Mouse (Mus musculus) lung, embryonic 15.5 days (tissue): ENCODE results near the gene Trappc2l. TPM values are rescaled to one million over a fixed set of nuclear protein-coding genes. Genes with fewer than 3 reads are reported as not detected.
"Not testable (repeated sequence)": the region's sequence is repeated elsewhere in the genome, so short reads cannot be mapped to it uniquely, and the experiment has no call there.

Experiments
- ATAC-seq: fragments of 200-750 bp; cut with Nextera tagmentation; 2 replicates; pipeline ENCODE4 v1.8.0; 2017; ENCODE audit warnings: moderate number of reproducible peaks, borderline replicate concordance; ENCODE audit not compliant: low FRiP score, low TSS enrichment; ENCODE audit errors: extremely low read depth
- H3K27ac ChIP-seq: fragments of 300-500 bp; sonication (generic); 2 replicates; pipeline ENCODE4 v1.5.1; 2015; ENCODE audit warnings: moderate library complexity, mild to moderate bottlenecking, inconsistent platforms
- H3K27me3 ChIP-seq: fragments of 300-500 bp; sonication (generic); 2 replicates; pipeline ENCODE4 v1.6.1; 2015; ENCODE audit warnings: inconsistent platforms
- H3K36me3 ChIP-seq: fragments of 300-500 bp; sonication (generic); 2 replicates; pipeline ENCODE4 v1.6.1; 2015; ENCODE audit warnings: inconsistent platforms
- H3K4me1 ChIP-seq: fragments of 300-500 bp; sonication (generic); 2 replicates; pipeline ENCODE4 v1.6.1; 2015; ENCODE audit warnings: inconsistent platforms
- H3K4me2 ChIP-seq: fragments of 300-500 bp; sonication (generic); 2 replicates; pipeline ENCODE4 v1.6.1; 2015; ENCODE audit warnings: inconsistent platforms, mild to moderate bottlenecking, moderate library complexity
- H3K4me3 ChIP-seq: fragments of 300-500 bp; sonication (generic); 2 replicates; pipeline ENCODE4 v1.5.1; 2015; ENCODE audit warnings: mild to moderate bottlenecking, inconsistent platforms
- H3K9ac ChIP-seq: fragments of 300-500 bp; sonication (generic); 2 replicates; pipeline ENCODE4 v1.6.1; 2015; ENCODE audit warnings: inconsistent platforms
- H3K9me3 ChIP-seq: fragments of 300-500 bp; sonication (generic); 2 replicates; pipeline ENCODE4 v1.6.1; 2016; ENCODE audit warnings: inconsistent platforms
- WGBS: fragments of 180-500 bp; shearing (Covaris S2); methylation state at CpG from one replicate; pipeline ENCODE4 v1.1.7; 2015; 5-methylcytosine and 5-hydroxymethylcytosine counted together
- polyA plus RNA-seq: library from polyadenylated mRNA; unstranded; fragments of >200 nt; fragmentation: Nextera tagmentation; extraction: Ambion mirVana; gene quantifications from 2 replicates; pipeline ENCODE4 v1.2.1, GENCODE M21; 2015

Gene Trappc2l
- polyA plus RNA-seq, 1 experiment from 2014 or later: 53.0 TPM

DNA sequence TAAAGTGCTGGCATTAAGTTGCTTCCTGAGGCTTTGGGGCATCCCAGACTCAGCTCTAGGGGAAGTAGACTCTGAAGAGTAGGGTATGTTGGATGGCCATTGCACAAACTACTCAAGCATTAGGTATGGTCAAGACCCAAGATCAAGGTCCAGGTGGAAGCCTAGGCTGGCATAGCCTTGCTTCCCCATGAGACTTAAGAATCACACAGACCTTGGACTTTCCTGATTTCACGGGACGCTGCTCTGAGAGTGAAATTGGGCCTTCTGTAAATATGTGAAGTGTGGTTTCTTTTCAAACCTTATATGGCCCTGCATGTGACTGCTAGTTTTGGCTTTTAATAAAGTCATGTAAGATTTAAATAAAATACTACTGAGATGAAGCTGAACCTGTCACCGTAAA is 38.7 kb upstream of the Trappc2l start:
- H3K27ac ChIP-seq: no peak overlapping the region
- H3K36me3 ChIP-seq: peaks cover 41% of the 10 kb centered on the region
- H3K9ac ChIP-seq: no peak overlapping the region
- WGBS: 84% methylated on average over 3 of the region's 3 CpGs
- H3K4me3 ChIP-seq: no peak overlapping the region
- no peak for ATAC-seq
- no peaks in the 10 kb centered on the region for H3K9me3 ChIP-seq
- no peaks in the 10 kb centered on the region for H3K27me3 ChIP-seq
- H3K4me1 ChIP-seq: peaks cover 42% of the 10 kb centered on the region
- H3K4me2 ChIP-seq: no peak overlapping the region

DNA sequence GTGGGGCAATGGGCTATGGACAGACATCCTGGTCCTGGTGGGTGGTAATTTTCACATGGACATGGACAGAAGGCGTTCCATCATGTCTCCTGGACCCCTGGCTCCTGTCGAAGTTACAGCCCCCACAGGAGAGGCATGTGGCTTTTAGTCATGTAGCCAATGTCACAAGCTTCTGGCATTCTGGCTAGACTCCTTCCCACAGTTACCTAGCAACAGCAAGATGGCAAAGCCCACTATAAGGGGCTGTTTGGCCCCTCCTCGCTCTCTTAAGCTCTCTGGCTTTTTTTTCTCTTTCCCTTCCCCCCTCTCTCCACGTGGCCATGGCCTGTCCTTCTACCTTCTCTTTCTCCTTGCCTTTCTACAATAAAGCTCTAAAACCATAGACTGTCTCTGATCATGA is 38.3 kb upstream of the Trappc2l start:
- 45% methylated on average over 4 of the region's 4 CpGs for WGBS
- peaks cover 42% of the 10 kb centered on the region for H3K4me1 ChIP-seq
- not testable (repeated sequence) for H3K9me3 ChIP-seq, H3K4me3 ChIP-seq, H3K9ac ChIP-seq, ATAC-seq, H3K27me3 ChIP-seq, H3K27ac ChIP-seq, H3K4me2 ChIP-seq
- peaks cover 41% of the 10 kb centered on the region for H3K36me3 ChIP-seq

DNA sequence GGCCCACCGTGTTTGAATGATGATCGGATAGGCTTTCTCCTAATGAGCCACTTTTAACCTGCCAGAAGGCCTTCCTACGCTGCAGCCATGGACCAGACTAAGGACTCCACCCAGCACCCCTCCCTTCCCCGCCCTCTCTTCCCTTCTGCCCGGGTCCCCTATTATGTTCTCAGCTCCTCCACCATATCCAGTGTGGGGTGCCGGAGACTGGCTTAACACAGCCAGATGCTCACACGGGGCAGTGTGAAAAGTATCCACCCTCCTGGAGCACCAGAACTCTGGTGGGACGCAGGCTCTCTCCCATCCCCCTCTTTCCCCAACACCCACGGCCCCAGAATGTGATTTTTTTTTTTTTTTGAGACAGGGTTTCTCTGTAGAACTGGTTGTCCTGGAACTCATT is 37.9 kb upstream of the Trappc2l start:
- Histone ChIP-seq H3K36me3 (peaks cover 41% of the 10 kb centered on the region), H3K27ac (no peak overlapping the region)
- WGBS: 65% methylated on average over 9 of the region's 9 CpGs

DNA sequence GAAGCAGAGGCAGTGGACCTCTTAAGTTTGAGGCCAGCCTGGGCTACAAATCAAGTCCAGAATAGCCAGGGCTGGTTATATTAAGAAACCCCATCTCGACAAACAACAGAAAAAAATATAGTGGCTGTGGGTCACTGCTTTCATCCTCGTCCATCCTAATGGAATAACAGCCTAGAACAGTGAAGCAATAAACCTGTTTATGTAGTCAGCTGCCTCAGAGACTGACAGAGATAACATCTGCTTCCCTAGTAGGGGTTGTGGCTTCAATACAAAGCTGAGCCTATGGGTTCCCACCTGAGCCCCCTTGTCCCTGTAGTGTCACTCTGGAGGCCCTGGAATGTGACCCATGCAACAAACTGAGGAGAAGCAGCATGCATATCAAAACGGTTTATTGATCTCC is 37.2 kb upstream of the Trappc2l start:
- Histone ChIP-seq H3K9me3 (no peaks in the 10 kb centered on the region), H3K27me3 (no peaks in the 10 kb centered on the region), H3K4me2 (no peak overlapping the region), H3K4me3 (no peak overlapping the region), H3K36me3 (peaks cover 41% of the 10 kb centered on the region), H3K4me1 (peaks cover 36% of the 10 kb centered on the region), H3K9ac (no peak overlapping the region), H3K27ac (peak overlapping the region; percentile 27; the same call in 1 of the 2 replicates)
- no peak for ATAC-seq
- 28% methylated on average over 3 of the region's 3 CpGs for WGBS

More for the DNA sequence above, 37.9 kb upstream of the Trappc2l start:
- Histone ChIP-seq H3K4me3 (no peak overlapping the region), H3K9ac (no peak overlapping the region), H3K9me3 (no peaks in the 10 kb centered on the region), H3K4me2 (no peak overlapping the region), H3K4me1 (peaks cover 42% of the 10 kb centered on the region), H3K27me3 (no peaks in the 10 kb centered on the region)
- ATAC-seq: no peak

DNA sequence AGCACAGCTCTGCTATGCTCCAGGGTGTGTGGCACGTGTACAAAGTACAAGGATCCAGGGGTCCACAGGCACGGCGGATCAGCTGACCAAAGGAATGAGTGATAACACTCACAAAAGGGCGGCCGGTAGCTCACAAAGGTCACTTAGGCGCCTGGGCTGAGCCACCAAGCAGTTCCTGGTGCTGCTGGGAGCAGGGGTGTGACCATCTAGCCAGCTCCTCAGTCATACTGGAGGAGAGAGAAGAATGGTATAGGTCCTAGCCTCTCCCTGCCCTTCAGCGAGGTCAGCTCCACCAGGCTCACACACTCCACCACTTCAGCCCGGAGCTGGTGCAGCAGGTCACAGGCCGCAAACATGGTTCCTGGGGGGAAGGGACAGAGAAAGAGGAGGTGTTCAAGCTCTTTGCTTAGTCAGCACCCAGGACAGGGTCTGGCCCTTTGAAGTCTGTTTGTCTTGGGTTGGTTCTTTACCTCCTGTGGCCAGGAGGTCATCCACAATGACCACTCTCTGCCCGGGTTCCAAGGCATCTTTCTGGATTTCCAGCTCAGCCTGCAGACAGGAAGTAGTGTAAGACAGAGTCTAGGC is 36.7 kb upstream of the Trappc2l start:
- Histone ChIP-seq H3K4me3 (peak overlapping the region; percentile 70; the same call in 1 of the 2 replicates), H3K27me3 (no peaks in the 10 kb centered on the region), H3K4me1 (peaks cover 33% of the 10 kb centered on the region), H3K9ac (no peak overlapping the region), H3K9me3 (no peaks in the 10 kb centered on the region), H3K36me3 (peaks cover 39% of the 10 kb centered on the region), H3K27ac (peak overlapping the region; percentile 27), H3K4me2 (peak overlapping the region; percentile 90)
- WGBS: 25% methylated on average over 10 of the region's 10 CpGs
- no peak for ATAC-seq

DNA sequence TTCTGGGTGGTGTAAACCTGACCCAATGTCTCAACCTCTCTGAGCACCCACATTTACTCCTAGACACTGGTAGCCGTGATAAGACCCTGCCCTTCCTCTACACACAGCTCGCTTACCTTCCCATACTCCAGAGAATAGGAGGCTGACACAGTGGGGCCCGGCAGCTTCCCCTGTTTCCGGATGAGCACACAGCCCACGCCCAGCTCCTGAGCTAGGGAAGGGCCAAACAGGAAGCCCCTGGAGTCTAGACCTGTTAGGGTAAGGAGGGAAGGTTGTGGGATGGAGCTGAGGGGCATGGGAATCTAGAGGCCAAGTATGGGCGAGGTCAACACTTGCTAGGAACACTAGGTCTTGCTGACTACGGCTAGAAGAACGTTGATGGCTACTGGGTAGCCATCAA is 36.2 kb upstream of the Trappc2l start:
- H3K9me3 ChIP-seq: no peaks in the 10 kb centered on the region
- no peak overlapping the region for H3K9ac ChIP-seq
- peak overlapping the region; percentile 70; the same call in 1 of the 2 replicates for H3K4me3 ChIP-seq
- no peaks in the 10 kb centered on the region for H3K27me3 ChIP-seq
- peaks cover 34% of the 10 kb centered on the region for H3K36me3 ChIP-seq
- peak overlapping the region; percentile 29; the same call in 1 of the 2 replicates for H3K27ac ChIP-seq
- H3K4me1 ChIP-seq: peaks cover 33% of the 10 kb centered on the region
- 49% methylated on average over 8 of the region's 8 CpGs for WGBS
- H3K4me2 ChIP-seq: peak overlapping the region; percentile 90
- ATAC-seq: no peak

DNA sequence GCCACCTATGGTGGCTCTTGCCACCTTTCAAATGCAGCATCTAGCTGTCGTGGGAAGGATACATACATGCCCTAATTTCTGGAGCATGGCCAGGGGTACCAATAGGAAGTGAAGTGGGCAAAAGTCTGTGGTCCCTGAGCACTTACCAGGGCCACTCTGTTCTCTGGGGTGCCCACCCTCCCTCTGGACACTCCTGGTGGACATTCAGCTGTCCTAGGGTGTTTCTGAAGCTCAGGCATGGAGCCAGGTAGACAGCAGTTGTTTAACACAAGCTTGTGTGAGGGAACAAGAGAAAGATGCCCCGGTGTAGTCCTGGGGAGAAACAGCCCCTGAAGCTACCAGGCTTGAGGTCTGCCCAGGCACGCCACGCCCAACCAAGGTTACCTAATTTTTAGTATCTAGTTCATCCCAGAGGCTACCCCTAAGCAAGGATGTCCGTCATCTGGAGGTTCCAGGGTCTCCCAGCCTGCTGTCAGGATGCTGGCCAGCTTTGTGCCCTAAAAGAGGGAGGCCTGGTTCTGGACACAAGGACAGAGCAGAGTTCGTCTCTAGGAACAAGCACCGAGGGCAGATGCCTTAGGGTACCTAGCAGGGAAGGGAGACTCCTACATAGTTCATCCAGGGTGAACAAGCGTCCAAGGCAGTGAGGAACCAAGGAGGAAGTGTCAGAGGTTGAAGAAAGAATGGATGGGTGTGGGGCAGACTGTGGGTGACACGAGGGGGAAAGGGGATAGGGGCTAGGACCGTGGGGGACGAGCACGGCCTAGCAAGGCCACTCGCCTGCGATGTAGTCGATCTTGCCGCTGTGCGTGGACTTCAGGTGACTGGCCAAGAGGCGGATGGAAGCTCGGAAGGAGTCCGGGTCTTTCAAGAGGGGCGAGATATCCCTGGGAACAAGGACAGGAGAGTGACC is 35.4 kb upstream of the Trappc2l start:
- 12% methylated on average over 21 of the region's 21 CpGs for WGBS
- peak overlapping the region; percentile 65 for H3K9ac ChIP-seq

DNA sequence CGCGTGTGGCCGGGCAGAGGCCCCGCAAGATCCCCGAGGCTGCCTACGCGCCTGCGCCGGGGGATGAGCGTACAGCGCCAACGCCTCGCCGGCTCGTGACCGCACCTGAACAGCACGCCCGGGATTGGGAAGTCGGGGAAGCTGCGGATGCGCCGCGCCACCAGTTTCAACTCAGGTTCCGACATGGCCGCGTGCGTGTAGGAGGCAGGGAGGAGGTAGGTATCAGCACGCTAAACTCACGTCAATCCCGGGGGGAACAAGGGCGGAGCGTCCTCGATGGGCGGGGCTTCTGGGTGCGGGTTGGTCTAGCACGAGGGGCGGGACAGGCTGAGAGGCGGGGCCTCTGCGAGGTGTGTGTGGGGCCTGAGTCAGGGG is 34.8 kb upstream of the Trappc2l start, which contains the start of gene Aprt:
TSS of gene Aprt (minus strand) at position 262 of the 375 bp plus-strand sequence.
- H3K9ac ChIP-seq: peak within 1 kb of the TSS; percentile 65
- H3K4me1 ChIP-seq: peaks cover 37% of the 10 kb centered on the region
- under 1% methylated on average over 39 of the region's 39 CpGs for WGBS
- no peaks in the 10 kb centered on the region for H3K9me3 ChIP-seq
- H3K36me3 ChIP-seq: peaks cover 20% of the 10 kb centered on the region
- ATAC-seq: peak; percentile 89
- H3K4me2 ChIP-seq: peak within 1 kb of the TSS; percentile 90
- H3K27me3 ChIP-seq: no peaks in the 10 kb centered on the region
- peak within 1 kb of the TSS; percentile 70 for H3K4me3 ChIP-seq
- H3K27ac ChIP-seq: peak within 1 kb of the TSS; percentile 58

More for the DNA sequence above, 35.4 kb upstream of the Trappc2l start:
- peak overlapping the region; percentile 58 for H3K27ac ChIP-seq
- ATAC-seq: peak; percentile 1; the same call in 1 of the 2 replicates
- peak overlapping the region; percentile 70 for H3K4me3 ChIP-seq
- H3K4me1 ChIP-seq: peaks cover 37% of the 10 kb centered on the region
- peak overlapping the region; percentile 90 for H3K4me2 ChIP-seq
- H3K36me3 ChIP-seq: peaks cover 27% of the 10 kb centered on the region
- no peaks in the 10 kb centered on the region for H3K9me3 ChIP-seq
- no peaks in the 10 kb centered on the region for H3K27me3 ChIP-seq

DNA sequence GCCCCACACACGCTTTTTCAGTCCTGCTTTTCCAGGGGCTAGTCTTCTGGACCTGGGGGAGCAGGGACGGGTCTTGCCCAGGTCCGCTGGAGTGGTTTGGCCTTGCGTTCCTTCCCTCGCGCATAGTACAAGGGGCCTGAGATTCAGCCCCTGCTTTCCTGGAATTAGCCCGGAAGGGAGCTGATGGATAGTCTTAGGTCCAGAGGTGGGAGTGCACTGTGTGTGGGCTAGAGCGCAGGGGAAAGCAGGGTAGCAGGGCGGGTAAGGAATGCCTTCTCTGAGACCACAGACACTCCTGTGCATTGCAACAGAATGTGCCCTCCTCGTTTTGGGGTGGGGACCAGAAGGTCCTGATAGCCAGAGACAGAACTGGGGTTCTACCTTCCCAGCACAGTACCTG is 34.3 kb upstream of the Trappc2l start:
- ATAC-seq: peak; percentile 3; the same call in 1 of the 2 replicates
- Histone ChIP-seq H3K27ac (peak overlapping the region; percentile 32; the same call in 1 of the 2 replicates), H3K27me3 (no peaks in the 10 kb centered on the region), H3K4me2 (peak overlapping the region; percentile 90), H3K4me1 (peaks cover 37% of the 10 kb centered on the region), H3K9ac (0 out of 2 replicates have a peak overlapping the region, but pooled peaks have one; percentile 65), H3K36me3 (peaks cover 16% of the 10 kb centered on the region), H3K9me3 (no peaks in the 10 kb centered on the region), H3K4me3 (peak overlapping the region; percentile 70)
- 20% methylated on average over 10 of the region's 10 CpGs for WGBS

DNA sequence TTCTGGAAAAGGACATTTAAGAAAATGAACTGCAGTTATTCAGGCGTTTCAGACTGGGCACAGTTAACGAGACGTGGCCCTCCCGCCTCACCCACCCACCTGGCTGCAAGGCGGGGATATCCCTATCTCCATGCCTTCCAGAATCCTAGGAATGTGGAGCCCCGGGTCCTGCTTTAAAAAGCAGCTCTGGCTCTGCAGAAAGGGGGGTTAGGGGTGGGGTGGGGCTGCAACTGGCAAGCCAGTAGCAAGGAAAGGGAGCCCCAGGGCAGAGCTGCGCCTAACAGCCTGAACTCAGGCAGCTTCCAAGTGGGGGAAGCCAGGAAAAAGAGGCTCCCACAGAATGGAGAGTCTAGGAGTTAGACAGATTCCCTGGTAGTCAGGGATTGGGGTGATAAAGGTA is 32.2 kb upstream of the Trappc2l start:
- H3K36me3 ChIP-seq: no peaks in the 10 kb centered on the region
- WGBS: 35% methylated on average over 7 of the region's 7 CpGs
- H3K27me3 ChIP-seq: no peaks in the 10 kb centered on the region
- H3K4me3 ChIP-seq: no peak overlapping the region
- H3K9ac ChIP-seq: no peak overlapping the region
- H3K27ac ChIP-seq: peak overlapping the region; percentile 51; the same call in 1 of the 2 replicates
- H3K4me1 ChIP-seq: peaks cover 37% of the 10 kb centered on the region
- H3K9me3 ChIP-seq: no peaks in the 10 kb centered on the region
- H3K4me2 ChIP-seq: no peak overlapping the region
- ATAC-seq: no peak

DNA sequence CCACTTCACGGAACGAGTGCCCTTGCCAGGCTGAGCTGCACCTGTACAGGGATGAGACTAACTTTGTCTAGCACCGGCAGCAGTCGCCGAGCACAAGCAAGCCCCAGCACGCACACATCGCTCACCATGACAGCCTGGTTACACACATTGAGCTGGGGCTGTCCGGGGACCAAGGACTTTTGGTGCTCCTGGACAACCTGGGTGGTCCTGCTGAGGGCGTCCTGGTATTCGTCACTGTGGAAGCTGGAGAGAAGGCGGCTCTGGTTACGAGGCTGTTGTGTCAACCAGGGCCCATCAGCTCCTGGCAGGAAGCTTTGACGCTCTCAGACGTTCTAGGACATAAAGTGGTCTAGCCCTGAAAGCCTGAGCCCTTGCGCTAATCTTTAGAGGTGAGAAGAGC is 30.5 kb upstream of the Trappc2l start:
- H3K27me3 ChIP-seq: no peaks in the 10 kb centered on the region
- H3K9me3 ChIP-seq: no peaks in the 10 kb centered on the region
- peaks cover 21% of the 10 kb centered on the region for H3K4me1 ChIP-seq
- ATAC-seq: no peak
- no peak overlapping the region for H3K4me2 ChIP-seq
- no peak overlapping the region for H3K27ac ChIP-seq
- H3K4me3 ChIP-seq: no peak overlapping the region
- 18% methylated on average over 13 of the region's 15 CpGs for WGBS
- no peaks in the 10 kb centered on the region for H3K36me3 ChIP-seq
- no peak overlapping the region for H3K9ac ChIP-seq

DNA sequence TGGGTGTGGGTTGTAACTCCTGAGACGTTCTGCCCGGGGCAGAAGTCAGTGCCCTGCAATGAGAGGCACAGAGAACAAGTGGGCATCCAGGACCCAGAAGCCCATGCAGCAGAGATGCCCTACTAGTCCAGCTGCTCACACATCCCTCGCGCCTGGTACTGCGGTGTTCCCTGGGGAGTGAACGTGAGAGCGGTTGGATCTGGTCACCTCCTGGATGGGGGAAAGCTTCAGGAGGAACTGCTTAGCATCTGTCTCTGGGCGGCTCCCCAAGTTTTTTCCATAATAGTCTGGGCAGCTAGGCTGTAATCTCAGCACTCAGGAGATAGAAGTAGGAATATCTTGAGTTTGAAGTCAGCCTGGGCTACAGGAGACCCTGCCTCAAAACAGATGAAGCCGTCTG is 26.5 kb upstream of the Trappc2l start:
- no peak overlapping the region for H3K4me3 ChIP-seq
- H3K36me3 ChIP-seq: no peaks in the 10 kb centered on the region
- 84% methylated on average over 9 of the region's 9 CpGs for WGBS
- no peak overlapping the region for H3K4me2 ChIP-seq
- no peak for ATAC-seq
- H3K4me1 ChIP-seq: peaks cover 5% of the 10 kb centered on the region; the same call in 1 of the 2 replicates
- no peaks in the 10 kb centered on the region for H3K27me3 ChIP-seq
- H3K9me3 ChIP-seq: no peaks in the 10 kb centered on the region
- no peak overlapping the region for H3K9ac ChIP-seq
- no peak overlapping the region for H3K27ac ChIP-seq
